In the genomic region with DNA sequence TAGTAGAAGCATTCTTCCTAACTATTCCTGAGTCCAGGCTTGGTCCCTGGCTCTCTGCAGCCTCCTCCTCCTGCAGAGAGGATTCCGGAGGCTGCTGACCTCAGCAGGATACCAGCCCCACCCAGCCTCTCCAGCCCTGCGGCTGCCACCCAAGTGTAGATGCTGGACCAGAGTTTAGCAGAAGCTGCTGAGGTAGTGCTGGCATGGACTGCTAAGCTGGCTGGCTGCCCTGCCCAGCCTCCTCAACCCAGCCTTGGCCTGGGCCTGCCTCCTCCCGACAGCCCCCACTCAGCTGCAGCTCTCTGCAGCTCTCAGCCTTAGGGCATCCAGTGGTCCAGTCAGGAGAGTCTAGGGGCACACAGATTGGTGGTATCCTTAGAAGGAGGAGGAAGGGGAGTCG, we compare ENCODE assay signal across 14 mouse cellular contexts. TPM values are rescaled to one million over a fixed set of nuclear protein-coding genes. Genes with fewer than 3 reads are reported as not detected.
DNase-seq lines count a peak whose midpoint lies in the region; ATAC-seq and TF ChIP-seq lines count a peak whose summit lies in the region.
"Had no signal": no experiment of that assay in that cellular context is flagged by ENCODE, and none has a peak within 500 bp of the region (broad histone marks: within the 10 kb centered on the region; RNA-seq: fewer than 3 reads in every experiment).

No protein-coding gene starts in this region.

- no peaks in the 10 kb centered on the region for H3K9me3 ChIP-seq in hindbrain, postnatal 0 days (ENCODE audit: low read length)
- no peaks in the 10 kb centered on the region for H3K9me3 ChIP-seq in hindbrain, embryonic 11.5 days (ENCODE audit: control insufficient read depth, low read length)
- H3K9me3 ChIP-seq: forebrain, embryonic 13.5 days; lung, embryonic 15.5 days; midbrain, embryonic 12.5 days; neural tube, embryonic 12.5 days had no signal

- ATAC-seq in hindbrain, postnatal 0 days = 0 out of 2 replicates have a peak, but pooled peaks have one; percentile 35
- ATAC-seq in hindbrain, embryonic 11.5 days (ENCODE audit: low FRiP score) = no peak
- ATAC-seq: forebrain, embryonic 13.5 days; intestine, postnatal 0 days had no signal

- no peak for TF ChIP-seq CTCF in hindbrain, postnatal 0 days (IDR thresholded peaks at IDR 0.05; ENCODE audit: low read depth)

- no peak overlapping the region for H3K4me3 ChIP-seq in hindbrain, postnatal 0 days (ENCODE audit: low read length)
- H3K4me3 ChIP-seq in hindbrain, embryonic 11.5 days (ENCODE audit: low read depth, low read length) = no peak overlapping the region
- H3K4me3 ChIP-seq: forebrain, embryonic 13.5 days; layer of hippocampus, adult 2 months; lung, embryonic 15.5 days; midbrain, embryonic 12.5 days; neural tube, embryonic 12.5 days had no signal

- no peak overlapping the region for H3K4me2 ChIP-seq in hindbrain, postnatal 0 days (ENCODE audit: low read depth, low read length)
- H3K4me2 ChIP-seq in hindbrain, embryonic 11.5 days (replicated peaks; ENCODE audit: low read depth, low read length) = no peak overlapping the region
- H3K4me2 ChIP-seq: forebrain, embryonic 13.5 days; lung, embryonic 15.5 days; midbrain, embryonic 12.5 days; neural tube, embryonic 12.5 days had no signal

- H3K27ac ChIP-seq in hindbrain, postnatal 0 days = no peak overlapping the region
- no peak overlapping the region for H3K27ac ChIP-seq in hindbrain, embryonic 11.5 days (ENCODE audit: low read depth, low read length)
- H3K27ac ChIP-seq: forebrain, embryonic 13.5 days; layer of hippocampus, adult 2 months; lung, embryonic 15.5 days; midbrain, embryonic 12.5 days; neural tube, embryonic 12.5 days had no signal

- intact Hi-C loops in gastrocnemius, postnatal 36 days (cut with DNase I) = no loop called here

- no peak overlapping the region for H3K9ac ChIP-seq in hindbrain, postnatal 0 days (replicated peaks; ENCODE audit: low read length)
- no peak overlapping the region for H3K9ac ChIP-seq in hindbrain, embryonic 11.5 days (ENCODE audit: low read depth, low read length)
- H3K9ac ChIP-seq: forebrain, embryonic 13.5 days; lung, embryonic 15.5 days; midbrain, embryonic 12.5 days; neural tube, embryonic 12.5 days had no signal

- DNase-seq in adrenal gland, adult (ENCODE audit: inconsistent age in 2 of 2, low spot score in 1 of 2) = peak; percentile 55 to 81
- DNase-seq in adrenal gland, adult 18-20 months (ENCODE audit: low spot score in 2 of 2) = no peak
- DNase-seq in hindbrain, postnatal 0 days (ENCODE audit: low spot score) = peak; percentile 39
- no peak for DNase-seq in hindbrain, embryonic 11.5 days (ENCODE audit: low spot score)
- DNase-seq in NIH3T3 (ENCODE audit: low read depth) = peak; percentile 28
- peak; percentile 62 to 67 for DNase-seq in gastrocnemius, postnatal 36 days
- no peak for DNase-seq in right cerebral cortex, postnatal 14 days
- DNase-seq in right cerebral cortex, adult 18-20 months = no peak

- 50% methylated on average over 4 of the region's 4 CpGs for WGBS in hindbrain, postnatal 0 days
- 50% methylated on average over 4 of the region's 4 CpGs for WGBS in hindbrain, embryonic 11.5 days

- no peaks in the 10 kb centered on the region for H3K4me1 ChIP-seq in hindbrain, postnatal 0 days (ENCODE audit: insufficient read depth, low read length)
- H3K4me1 ChIP-seq in hindbrain, embryonic 11.5 days (replicated peaks; ENCODE audit: control insufficient read depth, insufficient read depth, low read length) = no peaks in the 10 kb centered on the region
- H3K4me1 ChIP-seq: lung, embryonic 15.5 days; neural tube, embryonic 12.5 days had no signal

- no peaks in the 10 kb centered on the region for H3K36me3 ChIP-seq in hindbrain, postnatal 0 days (ENCODE audit: insufficient read depth, low read length)
- no peaks in the 10 kb centered on the region for H3K36me3 ChIP-seq in hindbrain, embryonic 11.5 days (ENCODE audit: control insufficient read depth, insufficient read depth, low read length)
- H3K36me3 ChIP-seq: lung, embryonic 15.5 days; midbrain, embryonic 12.5 days; neural tube, embryonic 12.5 days had no signal

- H3K27me3 ChIP-seq in hindbrain, postnatal 0 days (ENCODE audit: insufficient read depth, low read length) = no peaks in the 10 kb centered on the region
- no peaks in the 10 kb centered on the region for H3K27me3 ChIP-seq in hindbrain, embryonic 11.5 days (ENCODE audit: control insufficient read depth, insufficient read depth, low read length)
- H3K27me3 ChIP-seq: lung, embryonic 15.5 days; neural tube, embryonic 12.5 days had no signal

RNA-seq across cellular contexts. Expression of a gene that starts 14.3 kb away (rescaled TPM):
- 10 to 100 TPM; 17.5 to 29.5 TPM for total RNA-seq in adrenal gland, adult 18-20 months (2021)
- total RNA-seq in hindbrain, postnatal 0 days (2014; rRNA removed) = 6.4 and 7.9 TPM in 2 replicates
- 2.3 and 2.9 TPM in 2 replicates for polyA plus RNA-seq in hindbrain, postnatal 0 days (2015; fragmentation: Nextera tagmentation; extraction: Ambion mirVana)
- 0.63 and 0.73 TPM in 2 replicates for polyA plus RNA-seq in hindbrain, embryonic 11.5 days (2014; fragmentation: Nextera tagmentation; extraction: Ambion mirVana)
- 10 to 100 TPM; 56.4 to 57.7 TPM for total RNA-seq in gastrocnemius, postnatal 36 days (2021)

Comparison
In these comparisons a context has a peak if more than half of its experiments do, and no peak if none do; other contexts are left out.
1. DNase-seq: peak in adrenal gland, adult (2 of 2), hindbrain, postnatal 0 days (single experiment), NIH3T3 (single experiment) and gastrocnemius, postnatal 36 days (2 of 2); none in adrenal gland, adult 18-20 months (0 of 2), hindbrain, embryonic 11.5 days (single experiment), right cerebral cortex, postnatal 14 days (single experiment) and right cerebral cortex, adult 18-20 months (single experiment).